Mouse (Mus musculus): ENCODE measurements around the gene Rhoc. TPM values are rescaled to one million over a fixed set of nuclear protein-coding genes. Genes with fewer than 3 reads are reported as not detected.
"Not testable (repeated sequence)": the region's sequence is repeated elsewhere in the genome, so short reads cannot be mapped to it uniquely, and the experiment has no call there.

Rhoc gene
- total RNA-seq, 2 experiments from 2014 or later = 27.9 to 29.3 TPM

GRCm38 (mm10) chr3:104796430-104797082, 8.4 kb downstream of the Rhoc start:
- H3K4me3 ChIP-seq = no peak overlapping the region
- intact Hi-C loops (cut with DNase I) = no loop called here
- TF ChIP-seq CTCF (IDR thresholded peaks at IDR 0.05) = no peak
- no peak for DNase-seq (ENCODE audit: extremely low spot score in 1 of 2, low spot score in 2 of 2)
- H3K27ac ChIP-seq = no peak overlapping the region

DNA sequence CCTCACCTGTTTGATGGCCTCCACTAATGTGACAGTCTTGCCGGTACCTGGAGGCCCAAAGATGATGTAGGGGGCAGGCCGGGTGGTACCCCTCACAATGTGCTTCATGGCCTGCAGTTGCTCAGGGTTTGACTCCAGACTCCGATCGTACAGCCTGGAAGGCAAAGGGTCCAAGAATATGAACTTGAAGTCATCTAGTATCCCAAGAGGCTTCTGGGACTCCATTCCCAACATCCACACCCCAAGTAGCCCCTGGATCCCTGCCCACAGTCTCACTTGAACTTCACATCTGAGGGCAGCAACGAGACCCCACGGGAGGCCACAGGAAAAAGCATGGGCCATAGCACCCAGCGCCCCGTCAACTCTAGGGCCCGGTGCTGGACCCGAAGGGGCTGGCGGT, 12.5 kb downstream of the Rhoc start:
- DNase-seq (ENCODE audit: extremely low spot score in 1 of 2, low spot score in 2 of 2) = no peak
- intact Hi-C loops (cut with DNase I) = no loop called here
- Histone ChIP-seq H3K4me3 (no peak overlapping the region), H3K27ac (no peak overlapping the region)
- TF ChIP-seq CTCF (IDR thresholded peaks at IDR 0.05) = no peak

DNA sequence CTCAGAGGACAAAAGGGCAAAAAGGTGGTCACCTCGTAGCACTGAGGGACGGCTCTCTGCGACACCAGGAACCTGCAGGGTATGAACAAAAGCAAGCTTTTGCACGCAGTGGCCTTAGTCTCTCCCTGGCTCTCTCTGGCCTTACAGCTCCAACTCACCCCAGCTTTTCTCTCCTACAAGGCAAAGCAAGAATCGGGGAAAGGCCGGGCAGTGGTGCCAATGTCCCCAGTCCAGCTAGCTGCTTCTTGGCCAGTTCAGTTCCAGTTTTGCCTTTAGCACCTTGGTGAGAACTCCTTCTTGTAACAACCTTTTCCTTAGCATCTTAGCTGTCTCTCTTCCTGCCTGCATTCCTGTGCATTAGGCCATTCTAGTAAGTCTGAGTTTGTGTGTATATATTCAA, 13.3 kb downstream of the Rhoc start:
- no peak for DNase-seq (ENCODE audit: extremely low spot score in 1 of 2, low spot score in 2 of 2)
- Histone ChIP-seq H3K4me3 (no peak overlapping the region), H3K27ac (no peak overlapping the region)
- intact Hi-C loops (cut with DNase I) = no loop called here
- no peak for TF ChIP-seq CTCF (IDR thresholded peaks at IDR 0.05)

DNA sequence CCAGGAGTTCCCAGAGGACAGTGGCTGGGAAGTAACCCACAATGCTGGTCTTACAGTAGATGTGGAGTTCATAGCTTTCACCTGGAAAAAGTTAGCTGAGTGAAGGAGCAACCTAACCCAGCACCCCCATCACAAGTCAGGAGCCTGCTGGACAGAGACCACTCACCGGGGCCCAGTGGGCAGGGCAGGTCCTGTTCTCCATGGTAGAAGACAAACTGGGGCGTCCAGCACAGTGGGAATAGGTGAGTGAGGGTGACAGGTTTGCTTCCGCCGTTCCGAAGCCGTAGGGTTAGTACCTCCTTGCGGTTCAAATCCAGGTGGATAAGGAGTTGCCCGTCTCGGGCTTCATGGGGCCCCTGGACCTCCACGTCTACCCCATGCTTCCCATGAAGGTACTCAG, 16.1 kb downstream of the Rhoc start:
- DNase-seq (ENCODE audit: extremely low spot score in 1 of 2, low spot score in 2 of 2) = no peak
- intact Hi-C loops (cut with DNase I) = no loop called here
- TF ChIP-seq CTCF (IDR thresholded peaks at IDR 0.05) = no peak
- Histone ChIP-seq H3K27ac (no peak overlapping the region), H3K4me3 (no peak overlapping the region)

- intact Hi-C loops (cut with DNase I) = no loop called here
- Histone ChIP-seq H3K27ac (no peak overlapping the region), H3K4me3 (no peak overlapping the region)
- no peak for DNase-seq (ENCODE audit: extremely low spot score in 1 of 2, low spot score in 2 of 2)
- TF ChIP-seq CTCF (IDR thresholded peaks at IDR 0.05) = no peak
Observed at GRCm38 (mm10) chr3:104805539-104805938, 17.4 kb downstream of the Rhoc start.

DNA sequence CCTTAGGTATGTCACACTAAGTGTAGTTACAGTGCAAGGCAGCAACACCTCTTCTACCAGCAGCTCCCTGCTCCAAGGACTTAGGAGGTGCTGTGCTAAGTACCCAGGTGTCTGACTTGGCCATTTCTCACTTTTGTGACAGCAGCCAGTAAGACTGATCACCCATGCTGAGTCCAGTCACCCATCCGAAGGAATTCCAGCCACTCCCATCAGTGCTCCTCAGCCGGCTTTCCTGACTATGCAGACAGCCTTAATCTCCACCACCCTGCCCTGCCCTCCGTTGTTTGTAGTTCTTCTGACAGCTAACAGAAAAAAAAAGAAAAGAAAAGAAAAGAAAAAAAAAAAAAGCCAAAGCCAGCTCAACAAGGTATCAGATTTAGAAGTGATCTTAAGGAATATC, 23.6 kb downstream of the Rhoc start:
- Histone ChIP-seq H3K27ac (no peak overlapping the region), H3K4me3 (no peak overlapping the region)
- intact Hi-C loops (cut with DNase I) = no loop called here
- no peak for DNase-seq (ENCODE audit: extremely low spot score in 1 of 2, low spot score in 2 of 2)
- no peak for TF ChIP-seq CTCF (IDR thresholded peaks at IDR 0.05)

DNA sequence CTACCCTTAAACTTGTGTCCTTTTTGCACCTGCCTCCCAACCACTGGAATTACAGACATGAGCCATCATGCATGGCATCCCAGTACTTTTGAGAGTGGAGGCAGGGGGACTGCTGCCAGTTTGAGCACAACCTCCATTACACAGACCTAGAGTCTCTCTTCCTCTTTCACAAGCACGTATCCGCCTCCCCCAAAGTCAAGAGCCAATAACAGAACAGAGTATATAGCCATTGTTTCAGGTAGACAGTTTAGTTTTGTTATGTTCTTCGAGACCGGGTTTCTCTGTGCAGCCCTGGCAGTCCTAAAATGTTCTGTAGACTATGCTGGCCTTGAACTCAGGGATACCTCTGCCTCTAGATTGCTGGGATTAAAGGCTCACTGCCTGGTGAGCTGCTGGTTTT, 24.1 kb downstream of the Rhoc start:
- no peak for DNase-seq (ENCODE audit: extremely low spot score in 1 of 2, low spot score in 2 of 2)
- intact Hi-C loops (cut with DNase I) = no loop called here
- no peak overlapping the region for H3K4me3 ChIP-seq
- H3K27ac ChIP-seq = no peak overlapping the region
- TF ChIP-seq CTCF (IDR thresholded peaks at IDR 0.05) = no peak

DNA sequence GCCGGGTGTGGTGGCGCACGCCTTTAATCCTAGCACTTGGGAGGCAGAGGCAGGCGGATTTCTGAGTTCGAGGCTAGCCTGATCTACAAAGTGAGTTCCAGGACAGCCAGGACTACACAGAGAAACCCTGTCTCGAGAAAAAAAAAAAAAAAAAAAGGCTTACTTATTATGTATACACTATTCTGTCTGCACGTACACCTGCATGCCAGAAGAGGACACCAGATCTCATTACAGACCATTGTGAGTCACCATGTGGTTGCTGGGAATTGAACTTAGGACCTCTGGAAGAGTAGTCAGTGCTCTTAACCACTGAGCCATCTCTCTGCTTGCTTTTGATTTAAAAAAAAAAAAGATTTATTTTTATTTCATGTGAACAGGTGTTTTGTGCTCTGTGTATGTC, 25.1 kb downstream of the Rhoc start:
- H3K27ac ChIP-seq; H3K4me3 ChIP-seq; intact Hi-C loops (cut with DNase I); DNase-seq (ENCODE audit: extremely low spot score in 1 of 2, low spot score in 2 of 2): not testable (repeated sequence)

- Histone ChIP-seq H3K27ac (no peak overlapping the region), H3K4me3 (no peak overlapping the region)
- no peak for DNase-seq (ENCODE audit: extremely low spot score in 1 of 2, low spot score in 2 of 2)
- no peak for TF ChIP-seq CTCF (IDR thresholded peaks at IDR 0.05)
- intact Hi-C loops (cut with DNase I) = no loop called here
Observed at GRCm38 (mm10) chr3:104814746-104815145, 26.6 kb downstream of the Rhoc start.

GRCm38 (mm10) chr3:104815346-104815745, 27.2 kb downstream of the Rhoc start:
- intact Hi-C loops (cut with DNase I) = no loop called here
- no peak for DNase-seq (ENCODE audit: extremely low spot score in 1 of 2, low spot score in 2 of 2)
- Histone ChIP-seq H3K27ac (no peak overlapping the region), H3K4me3 (no peak overlapping the region)
- no peak for TF ChIP-seq CTCF (IDR thresholded peaks at IDR 0.05)

DNA sequence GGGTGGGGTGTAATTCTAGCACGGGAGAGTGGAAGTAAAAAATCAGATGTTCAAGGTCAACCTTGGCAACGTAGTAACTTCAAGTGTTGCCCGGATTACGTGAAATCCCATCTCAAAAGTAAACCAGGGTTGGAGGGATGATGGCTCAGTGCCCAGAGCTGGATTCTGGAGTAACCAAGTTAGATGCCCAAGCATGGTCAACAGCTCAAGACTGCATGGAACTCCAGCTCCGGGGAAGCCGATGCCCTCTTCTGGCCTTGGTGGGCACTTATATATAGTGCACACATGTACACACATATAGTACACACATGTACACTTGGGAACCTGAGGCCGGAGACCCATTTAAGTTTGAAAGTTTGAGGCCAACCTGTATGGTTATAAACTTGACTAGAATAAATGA, 28.0 kb downstream of the Rhoc start:
- no peak overlapping the region for H3K4me3 ChIP-seq
- no peak for DNase-seq (ENCODE audit: extremely low spot score in 1 of 2, low spot score in 2 of 2)
- intact Hi-C loops (cut with DNase I) = loop anchor here (2.0 kb wide), 1 partner anchor 27 kb away; the partner anchor contains the start of gene Rhoc
- H3K27ac ChIP-seq = no peak overlapping the region
- no peak for TF ChIP-seq CTCF (IDR thresholded peaks at IDR 0.05)

- no peak for TF ChIP-seq CTCF (IDR thresholded peaks at IDR 0.05)
- DNase-seq (ENCODE audit: extremely low spot score in 1 of 2, low spot score in 2 of 2) = peak; percentile 45 to 49
- Histone ChIP-seq H3K27ac (peak overlapping the region; percentile 77), H3K4me3 (peak overlapping the region; percentile 82)
- intact Hi-C loops (cut with DNase I) = loop anchor here (2.0 kb wide), 1 partner anchor 29 kb away; the partner anchor contains the start of gene Rhoc
Observed at GRCm38 (mm10) chr3:104817481-104817990, 29.4 kb downstream of the Rhoc start.

All from left cerebral cortex, adult 2 months (tissue).